Mouse (Mus musculus) testis, adult 10 weeks (tissue): Measurements from ENCODE around the gene Umad1. TPM values are rescaled to one million over a fixed set of nuclear protein-coding genes. Genes with fewer than 3 reads are reported as not detected.

ENCODE experiments used
- polyA plus RNA-seq: library from polyadenylated mRNA; stranded (reverse); fragments of 350-450 nt; fragmentation: Illumina TruSeq; extraction: RNeasy Lipid Tissue Mini Kit (QIAGEN cat#74804); gene quantifications from one replicate; pipeline ENCODE4 v1.2.3, GENCODE M21; 2014; ENCODE audit warnings: low read depth, low replicate concordance

The Umad1 gene
- 11.9 TPM for polyA plus RNA-seq

DNA sequence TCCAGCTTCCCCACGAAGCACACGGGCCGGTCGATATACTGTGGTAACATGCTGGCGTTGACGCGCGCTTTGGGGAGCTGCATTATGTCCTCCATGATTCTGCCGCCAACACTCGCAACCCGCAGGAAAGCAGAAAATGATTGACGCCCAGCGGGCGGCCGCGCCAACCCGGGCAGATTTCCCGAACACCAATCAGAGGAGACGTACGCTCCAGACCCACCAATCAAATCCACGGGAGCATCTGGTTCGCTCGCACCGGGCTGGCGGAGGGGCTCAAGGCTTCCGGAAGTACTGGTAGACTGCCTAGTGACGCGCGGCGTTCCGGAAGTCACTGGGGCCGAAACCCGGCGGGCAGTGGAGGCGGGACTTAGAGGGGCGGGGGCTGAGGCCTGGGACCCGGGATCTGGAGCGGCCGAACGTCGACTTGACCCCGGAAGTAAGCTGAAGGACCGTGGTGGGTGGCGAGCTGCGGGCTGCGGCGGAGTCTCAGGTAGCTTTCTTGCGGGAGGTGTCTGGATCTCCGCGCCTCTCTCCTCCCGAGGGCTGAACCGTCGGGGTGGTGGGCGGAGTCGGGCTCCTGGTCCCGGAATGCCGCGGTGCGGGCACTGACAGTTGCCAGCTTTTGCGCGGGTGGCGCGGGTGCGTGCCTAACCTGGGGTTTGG lies at the start of gene Umad1, which contains the start of the genes Rpa3 and Gm45062:
Gene Umad1, plus strand, starts transcription at position 285 of the 663 bp plus-strand sequence.
Gene Rpa3, minus strand, starts transcription at position 170 of the 663 bp plus-strand sequence.
Gene Gm45062, plus strand, starts transcription at position 447 of the 663 bp plus-strand sequence.

Other genes with a start within 250 kb of the Umad1 start
- gene Col28a1, start 66.7 kb upstream of the Umad1 start, polyA plus RNA-seq: 2.7 TPM
- gene Mios, start 50.1 kb upstream of the Umad1 start, polyA plus RNA-seq: 71.5 TPM
- 29.0 TPM for gene Rpa3, start 115 bp upstream of the Umad1 start, polyA plus RNA-seq
- 41.1 TPM for gene Gm45062, start 162 bp downstream of the Umad1 start, polyA plus RNA-seq